19 mouse cellular contexts compared by ENCODE assay signal in the genomic region with DNA sequence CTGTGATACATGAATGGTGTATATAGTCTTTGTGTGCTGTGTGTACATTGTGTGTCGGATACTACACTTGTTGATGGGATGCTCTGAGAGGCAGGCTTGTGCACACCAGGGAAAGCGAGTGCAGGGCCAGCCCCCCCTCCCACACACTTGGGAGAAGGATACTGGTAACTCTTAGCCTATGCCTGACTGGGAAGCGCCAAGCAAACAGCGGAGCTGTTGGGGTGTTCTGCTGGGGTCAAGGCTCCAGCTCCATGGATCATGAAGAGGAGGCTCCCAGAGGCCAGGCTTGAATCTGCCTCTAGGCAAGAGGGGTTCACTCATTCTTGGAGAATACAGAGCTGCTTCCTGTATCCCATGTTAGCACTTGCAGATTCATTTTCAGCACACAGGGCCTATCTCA. TPM values are rescaled to one million over a fixed set of nuclear protein-coding genes. Genes with fewer than 3 reads are reported as not detected.
DNase-seq lines count a peak whose midpoint lies in the region; ATAC-seq and TF ChIP-seq lines count a peak whose summit lies in the region.
"Had no signal": no experiment of that assay in that cellular context is flagged by ENCODE, and none has a peak within 500 bp of the region (broad histone marks: within the 10 kb centered on the region; RNA-seq: fewer than 3 reads in every experiment).

No protein-coding gene starts in this region.

- H3K4me1 ChIP-seq in intestine, embryonic 16.5 days (ENCODE audit: control insufficient read depth, insufficient read depth, low read length) = peaks cover 6% of the 10 kb centered on the region; the same call in 1 of the 2 replicates
- no peaks in the 10 kb centered on the region for H3K4me1 ChIP-seq in intestine, postnatal 0 days (replicated peaks; ENCODE audit: control insufficient read depth, insufficient read depth, low read length)
- peaks cover 51% of the 10 kb centered on the region for H3K4me1 ChIP-seq in embryonic facial prominence, embryonic 10.5 days
- peaks cover 46% of the 10 kb centered on the region for H3K4me1 ChIP-seq in embryonic facial prominence, embryonic 13.5 days
- peaks cover 51% of the 10 kb centered on the region for H3K4me1 ChIP-seq in limb, embryonic 12.5 days (replicated peaks)
- H3K4me1 ChIP-seq: liver, embryonic 13.5 days had no signal

- 69% methylated on average over 4 of the region's 4 CpGs for WGBS in intestine, embryonic 16.5 days
- WGBS in intestine, postnatal 0 days = 93% methylated on average over 4 of the region's 4 CpGs
- WGBS in embryonic facial prominence, embryonic 10.5 days = 42% methylated on average over 4 of the region's 4 CpGs
- WGBS in embryonic facial prominence, embryonic 13.5 days = 38% methylated on average over 4 of the region's 4 CpGs
- 28% methylated on average over 4 of the region's 4 CpGs for WGBS in limb, embryonic 12.5 days

- no peak overlapping the region for H3K4me3 ChIP-seq in intestine, embryonic 16.5 days (ENCODE audit: low read length)
- H3K4me3 ChIP-seq in intestine, postnatal 0 days (ENCODE audit: low read depth, low read length) = no peak overlapping the region
- H3K4me3 ChIP-seq in embryonic facial prominence, embryonic 10.5 days = no peak overlapping the region
- no peak overlapping the region for H3K4me3 ChIP-seq in embryonic facial prominence, embryonic 13.5 days
- H3K4me3 ChIP-seq in limb, embryonic 12.5 days (replicated peaks) = no peak overlapping the region
- H3K4me3 ChIP-seq: liver, embryonic 13.5 days; midbrain, embryonic 10.5 days had no signal

- H3K9ac ChIP-seq in intestine, embryonic 16.5 days (ENCODE audit: low read depth, low read length) = no peak overlapping the region
- no peak overlapping the region for H3K9ac ChIP-seq in intestine, postnatal 0 days (ENCODE audit: low read depth, low read length)
- no peak overlapping the region for H3K9ac ChIP-seq in embryonic facial prominence, embryonic 13.5 days
- no peak overlapping the region for H3K9ac ChIP-seq in limb, embryonic 12.5 days (replicated peaks)
- H3K9ac ChIP-seq: liver, embryonic 13.5 days; lung, embryonic 14.5 days had no signal

- ATAC-seq in intestine, embryonic 16.5 days = no peak
- ATAC-seq in intestine, postnatal 0 days = no peak
- ATAC-seq in embryonic facial prominence, embryonic 13.5 days (ENCODE audit: insufficient number of reproducible peaks, insufficient read depth, low FRiP score, low TSS enrichment, low read depth) = no peak
- ATAC-seq in limb, embryonic 12.5 days (ENCODE audit: insufficient number of reproducible peaks, insufficient read depth, low FRiP score, low TSS enrichment, low read depth) = peak; percentile 17; the same call in 1 of the 2 replicates
- ATAC-seq: forebrain, embryonic 14.5 days had no signal

- no peaks in the 10 kb centered on the region for H3K27me3 ChIP-seq in intestine, embryonic 16.5 days (replicated peaks; ENCODE audit: control insufficient read depth, insufficient read depth, low read length)
- H3K27me3 ChIP-seq in intestine, postnatal 0 days (replicated peaks; ENCODE audit: control insufficient read depth, insufficient read depth, low read length) = no peaks in the 10 kb centered on the region
- H3K27me3 ChIP-seq in embryonic facial prominence, embryonic 10.5 days (replicated peaks; ENCODE audit: low read depth, poor library complexity, severe bottlenecking) = no peaks in the 10 kb centered on the region
- no peaks in the 10 kb centered on the region for H3K27me3 ChIP-seq in embryonic facial prominence, embryonic 13.5 days
- no peaks in the 10 kb centered on the region for H3K27me3 ChIP-seq in limb, embryonic 12.5 days
- H3K27me3 ChIP-seq: liver, embryonic 13.5 days had no signal

- H3K4me2 ChIP-seq in intestine, embryonic 16.5 days (ENCODE audit: low read depth, low read length) = no peak overlapping the region
- H3K4me2 ChIP-seq in intestine, postnatal 0 days (replicated peaks; ENCODE audit: low read depth) = no peak overlapping the region
- peak overlapping the region; percentile 14; the same call in 1 of the 2 replicates for H3K4me2 ChIP-seq in embryonic facial prominence, embryonic 13.5 days
- H3K4me2 ChIP-seq in limb, embryonic 12.5 days = peak overlapping the region; percentile 26
- H3K4me2 ChIP-seq: liver, embryonic 13.5 days; lung, embryonic 14.5 days had no signal

- no peaks in the 10 kb centered on the region for H3K9me3 ChIP-seq in intestine, embryonic 16.5 days (ENCODE audit: control insufficient read depth, low read length)
- H3K9me3 ChIP-seq in intestine, postnatal 0 days (ENCODE audit: control insufficient read depth) = no peaks in the 10 kb centered on the region
- no peaks in the 10 kb centered on the region for H3K9me3 ChIP-seq in embryonic facial prominence, embryonic 10.5 days
- no peaks in the 10 kb centered on the region for H3K9me3 ChIP-seq in embryonic facial prominence, embryonic 13.5 days
- H3K9me3 ChIP-seq in limb, embryonic 12.5 days = no peaks in the 10 kb centered on the region
- H3K9me3 ChIP-seq: midbrain, embryonic 10.5 days had no signal

- peak; percentile 42 for DNase-seq in embryonic facial prominence, embryonic 10.5 days (ENCODE audit: low spot score)
- DNase-seq in right cerebral cortex, postnatal 14 days = no peak
- no peak for DNase-seq in right cerebral cortex, postnatal 36 days (ENCODE audit: low spot score in 2 of 2)
- DNase-seq: B cell, adult 2 months; cerebellum, adult 18-20 months; cerebellum, postnatal 36 days; gastrocnemius, postnatal 25 days; kidney, postnatal 14 days; liver, embryonic 13.5 days; lung, embryonic 14.5 days; thymus, adult 18-20 months; thymus, postnatal 4 days had no signal

- no peaks in the 10 kb centered on the region for H3K36me3 ChIP-seq in intestine, embryonic 16.5 days (ENCODE audit: control insufficient read depth, insufficient read depth, low read length)
- no peaks in the 10 kb centered on the region for H3K36me3 ChIP-seq in intestine, postnatal 0 days (ENCODE audit: control insufficient read depth, insufficient read depth)
- no peaks in the 10 kb centered on the region for H3K36me3 ChIP-seq in embryonic facial prominence, embryonic 10.5 days (replicated peaks)
- no peaks in the 10 kb centered on the region for H3K36me3 ChIP-seq in embryonic facial prominence, embryonic 13.5 days
- H3K36me3 ChIP-seq in limb, embryonic 12.5 days = no peaks in the 10 kb centered on the region
- H3K36me3 ChIP-seq: liver, embryonic 13.5 days; midbrain, embryonic 10.5 days had no signal

- no peak for TF ChIP-seq CTCF in intestine, postnatal 0 days (IDR thresholded peaks at IDR 0.05; ENCODE audit: low read depth)

- H3K27ac ChIP-seq in intestine, embryonic 16.5 days (ENCODE audit: low read length) = 0 out of 2 replicates have a peak overlapping the region, but pooled peaks have one; percentile 2
- no peak overlapping the region for H3K27ac ChIP-seq in intestine, postnatal 0 days (ENCODE audit: low read depth, low read length)
- H3K27ac ChIP-seq in embryonic facial prominence, embryonic 10.5 days (replicated peaks) = peak overlapping the region; percentile 79
- peak overlapping the region; percentile 95 for H3K27ac ChIP-seq in embryonic facial prominence, embryonic 13.5 days
- H3K27ac ChIP-seq in limb, embryonic 12.5 days = peak overlapping the region; percentile 95
- H3K27ac ChIP-seq: liver, embryonic 13.5 days; macrophage had no signal

RNA-seq across cellular contexts. Expression of a gene that starts 50.1 kb away (rescaled TPM):
- polyA plus RNA-seq in intestine, embryonic 16.5 days (2015; fragmentation: Nextera tagmentation; extraction: Ambion mirVana) = 1.9 and 2.4 TPM in 2 replicates
- polyA plus RNA-seq in intestine, postnatal 0 days (2015; fragmentation: Nextera tagmentation; extraction: Ambion mirVana) = 5.0 and 6.1 TPM in 2 replicates
- polyA plus RNA-seq in embryonic facial prominence, embryonic 10.5 days (2016; fragmentation: Nextera tagmentation; extraction: Ambion mirVana) = 0.33 and 0.67 TPM in 2 replicates
- polyA plus RNA-seq in embryonic facial prominence, embryonic 13.5 days (2015; fragmentation: Nextera tagmentation; extraction: Ambion mirVana) = 5.8 and 6.0 TPM in 2 replicates
- polyA plus RNA-seq in limb, embryonic 12.5 days (2016; fragmentation: Nextera tagmentation; extraction: Ambion mirVana) = 9.4 and 9.5 TPM in 2 replicates
- polyA plus RNA-seq: liver, embryonic 13.5 days; macrophage had no signal

Comparison
In these comparisons a context has a peak if more than half of its experiments do, and no peak if none do; other contexts are left out.
1. H3K4me2 ChIP-seq: peak in embryonic facial prominence, embryonic 13.5 days (single experiment) and limb, embryonic 12.5 days (single experiment); none in intestine, embryonic 16.5 days (single experiment) and intestine, postnatal 0 days (single experiment).